Mouse (Mus musculus) heart, adult 9 months (tissue): Measurements from ENCODE around the gene Tnni2.
"Not testable (repeated sequence)": the region's sequence is repeated elsewhere in the genome, so short reads cannot be mapped to it uniquely, and the experiment has no call there.

ENCODE experiments used
- DNase-seq, 2 experiments: peaks; one replicate each; pipeline ENCODE4 v3.0.0; 2022; ENCODE audit warnings: low spot score in 2 of 2

Tnni2 gene

GRCm38 (mm10) chr7:142441585-142441984 is at the start of gene Tnni2:
TSS of gene Tnni2 (plus strand) at chr7:142441808.
- no peak for DNase-seq

DNA sequence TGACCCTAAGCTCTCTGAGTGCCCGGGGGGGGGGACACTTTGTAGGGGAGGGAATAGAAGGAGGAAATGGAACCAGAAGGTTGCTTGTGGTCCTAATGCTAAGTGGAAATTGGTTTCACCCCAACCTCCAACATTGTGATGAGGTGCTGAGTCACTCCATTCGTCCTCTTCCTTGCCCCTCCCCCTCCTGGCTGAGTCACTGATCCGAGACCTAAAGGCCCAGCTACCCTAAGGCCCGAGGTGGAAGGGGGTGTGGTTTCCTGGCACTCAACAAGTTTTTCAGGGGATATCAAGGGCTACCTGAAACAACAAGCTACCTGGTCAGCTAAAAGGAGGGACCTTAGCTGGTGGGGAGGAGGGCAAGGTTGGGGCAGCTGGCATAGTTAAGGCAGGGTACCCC is 48.4 kb upstream of the Tnni2 start:
- no peak for DNase-seq

DNA sequence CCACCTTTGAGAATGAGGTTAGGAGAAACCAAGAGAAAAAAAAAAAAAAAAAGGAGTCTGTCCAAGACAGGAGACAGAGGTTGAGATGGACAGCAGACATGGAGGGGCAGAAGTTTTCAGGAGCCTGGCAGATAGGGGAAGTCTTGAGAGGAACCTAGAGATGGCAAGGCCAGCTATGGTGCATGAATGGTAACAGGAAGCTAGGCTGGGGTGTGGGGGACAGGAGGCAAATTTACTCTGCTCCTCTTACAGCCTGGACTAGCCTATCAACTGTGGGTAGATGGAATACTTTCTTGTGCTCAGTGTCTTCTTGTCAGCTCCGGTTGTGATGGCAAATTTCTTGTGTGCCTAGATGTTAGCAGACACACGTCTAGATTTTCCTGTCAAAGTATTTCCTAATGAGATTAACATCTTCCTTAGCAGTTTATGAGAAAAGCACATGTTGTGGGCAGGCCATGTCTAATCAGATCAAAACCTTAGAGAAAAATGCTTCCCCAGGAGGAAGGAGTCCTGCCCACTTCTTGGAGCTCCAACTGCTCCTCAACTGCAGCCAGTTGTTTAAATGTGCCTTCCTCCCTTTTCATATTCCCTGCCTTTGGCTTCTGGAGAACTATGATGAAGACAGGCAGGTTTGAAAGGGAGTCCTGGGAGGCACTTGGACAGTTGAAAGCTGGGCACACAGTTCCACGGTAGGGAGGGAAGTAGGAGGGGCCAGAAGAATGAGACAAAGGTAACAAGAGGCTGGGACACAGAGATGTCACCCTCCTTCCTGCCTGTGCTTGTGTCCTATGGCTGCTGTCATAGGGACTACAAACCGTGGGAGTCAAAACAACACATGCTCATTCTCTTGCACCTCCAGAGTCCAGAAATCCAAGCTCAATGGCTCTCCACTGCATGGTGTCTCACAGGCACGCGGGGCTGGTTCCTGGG is 47.1 kb upstream of the Tnni2 start:
- peak in 1 of 2 experiments; percentile 70 for DNase-seq

- no peak for DNase-seq
Observed at GRCm38 (mm10) chr7:142395472-142395871, 46.1 kb upstream of the Tnni2 start.

- no peak for DNase-seq
Observed at GRCm38 (mm10) chr7:142396611-142397010, 45.0 kb upstream of the Tnni2 start.

DNA sequence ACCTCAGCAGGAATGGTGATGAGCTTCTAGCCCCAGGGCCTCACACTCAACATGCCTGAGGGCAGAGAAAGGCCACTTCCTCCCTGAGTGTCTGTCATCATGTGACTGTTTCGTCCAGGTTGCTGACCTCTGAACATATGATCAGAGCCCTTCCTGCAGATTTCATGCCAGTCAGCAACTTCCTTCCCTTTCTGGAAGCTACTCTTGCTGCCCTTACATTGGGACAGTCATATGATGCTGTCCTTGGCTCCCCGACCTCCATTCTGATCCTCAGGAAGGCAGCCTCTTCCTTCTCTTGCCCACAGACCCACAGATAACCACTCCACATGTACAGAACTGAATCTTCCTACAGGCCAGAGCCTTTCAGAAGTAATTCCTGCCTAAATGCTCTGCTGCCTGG is 43.6 kb upstream of the Tnni2 start:
- DNase-seq, result peak; percentile 43 to 60

DNA sequence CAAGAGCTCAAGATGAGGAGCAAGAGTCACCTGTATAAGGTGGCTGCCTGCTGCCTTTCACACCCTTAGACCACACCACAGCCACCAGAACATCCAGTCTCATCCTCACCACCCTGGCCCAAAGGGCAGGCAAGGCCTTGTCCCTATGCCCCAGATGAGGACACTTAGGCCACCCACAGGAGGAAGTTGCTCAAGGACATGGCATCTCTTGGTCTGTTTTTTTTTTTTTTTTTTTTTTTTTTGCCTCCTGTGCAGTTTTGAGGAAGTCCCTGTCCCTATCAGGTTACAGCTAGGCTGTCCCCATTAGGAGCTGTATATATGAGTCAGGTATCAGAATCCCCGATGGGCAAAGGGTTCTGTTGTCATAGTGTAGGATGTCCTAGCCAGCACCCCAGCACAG is 42.4 kb upstream of the Tnni2 start:
- no peak for DNase-seq

- no peak for DNase-seq
Observed at GRCm38 (mm10) chr7:142400112-142400749, 41.4 kb upstream of the Tnni2 start.

GRCm38 (mm10) chr7:142400750-142401142 is 40.9 kb upstream of the Tnni2 start:
- DNase-seq, result no peak

- no peak for DNase-seq
Observed at GRCm38 (mm10) chr7:142403591-142403990, 38.0 kb upstream of the Tnni2 start.

GRCm38 (mm10) chr7:142405134-142405533 is 36.5 kb upstream of the Tnni2 start:
- DNase-seq, result not testable (repeated sequence)

- no peak for DNase-seq
Observed at GRCm38 (mm10) chr7:142407935-142408334, 33.7 kb upstream of the Tnni2 start.

- no peak for DNase-seq
Observed at GRCm38 (mm10) chr7:142408686-142409085, 32.9 kb upstream of the Tnni2 start.

GRCm38 (mm10) chr7:142409603-142410002 is 32.0 kb upstream of the Tnni2 start:
- no peak for DNase-seq

GRCm38 (mm10) chr7:142413285-142413684 is 28.3 kb upstream of the Tnni2 start:
- no peak for DNase-seq

GRCm38 (mm10) chr7:142415314-142415713 is 26.3 kb upstream of the Tnni2 start:
- peak; percentile 50 to 69 for DNase-seq

- no peak for DNase-seq
Observed at GRCm38 (mm10) chr7:142416225-142416624, 25.4 kb upstream of the Tnni2 start.

DNA sequence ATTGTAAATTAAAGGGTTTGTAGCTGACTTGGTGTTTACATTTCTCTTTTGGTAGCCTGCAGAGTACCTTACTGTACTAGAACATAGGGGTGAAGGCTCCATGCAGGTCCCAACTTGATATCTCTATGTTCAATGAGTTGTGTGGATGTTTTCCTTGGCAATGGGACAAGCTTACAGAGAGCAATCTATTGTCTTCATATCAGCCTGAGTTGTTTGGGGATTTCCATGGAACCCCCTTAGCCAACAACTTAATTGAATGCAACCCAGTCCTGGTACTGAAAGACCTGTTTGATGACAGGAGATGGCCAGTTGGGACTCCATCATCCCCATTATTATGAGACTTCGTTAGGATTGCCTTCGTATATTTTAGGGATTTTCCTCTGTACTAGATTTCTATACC is 23.6 kb upstream of the Tnni2 start:
- DNase-seq, result peak; percentile 48 to 71

DNA sequence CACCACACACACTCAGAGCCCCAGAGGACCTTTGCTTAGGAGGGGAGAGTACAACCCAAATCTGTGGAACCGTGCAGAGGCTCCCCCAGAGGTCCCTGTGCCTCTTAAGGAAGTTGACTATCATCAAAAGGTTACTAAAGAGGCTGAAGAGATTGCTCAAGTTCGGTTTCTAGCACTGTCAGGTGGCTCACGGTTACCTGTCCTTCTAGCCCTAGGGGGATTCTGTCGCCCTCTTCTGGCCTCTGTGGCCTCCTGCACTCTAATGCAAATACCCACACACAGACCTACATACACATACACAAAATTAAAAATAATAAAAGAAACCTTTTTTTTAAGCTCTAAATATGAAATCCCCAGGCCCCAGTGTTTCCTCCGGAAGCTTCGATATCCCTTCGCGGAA is 22.9 kb upstream of the Tnni2 start:
- DNase-seq, result no peak

- no peak for DNase-seq
Observed at GRCm38 (mm10) chr7:142419887-142420286, 21.7 kb upstream of the Tnni2 start.

GRCm38 (mm10) chr7:142421826-142422225 is 19.8 kb upstream of the Tnni2 start:
- DNase-seq, result no peak

GRCm38 (mm10) chr7:142425641-142426213 is 15.9 kb upstream of the Tnni2 start:
- no peak for DNase-seq

- no peak for DNase-seq
Observed at GRCm38 (mm10) chr7:142428213-142428612, 13.4 kb upstream of the Tnni2 start.
